Mouse (Mus musculus) adrenal gland, postnatal 10 days (tissue): ENCODE measurements around the gene Usp35. TPM values are rescaled to one million over a fixed set of nuclear protein-coding genes. Genes with fewer than 3 reads are reported as not detected.

ENCODE experiments used
- DNase-seq: peaks from one replicate; pipeline ENCODE4 v3.0.0; 2021; ENCODE audit warnings: mixed read lengths
- total RNA-seq, 2 experiments: library from RNA; stranded (reverse); gene quantifications; 2 replicates each; pipeline ENCODE4 v1.2.3; 2021

The Usp35 gene
- total RNA-seq, 2 experiments from 2014 or later: 3.6 to 7.1 TPM

DNA sequence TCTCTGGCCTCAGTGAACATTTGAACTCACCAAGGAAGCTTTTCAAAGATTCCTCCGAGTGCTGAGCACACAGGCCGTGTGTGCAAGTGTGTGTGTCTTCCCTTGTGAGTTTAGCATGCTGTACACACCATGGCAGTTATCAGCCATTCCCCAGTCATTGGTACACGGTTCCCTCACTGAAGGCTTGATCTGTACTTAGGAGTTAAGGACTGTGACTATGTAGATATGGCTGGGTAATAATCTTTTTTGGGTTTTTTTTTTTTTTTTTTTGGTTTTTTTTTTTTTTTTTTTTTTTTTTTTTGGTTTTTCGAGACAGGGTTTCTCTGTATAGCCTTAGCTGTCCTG, 15.0 kb upstream of the Usp35 start:
- DNase-seq: no peak

- no peak for DNase-seq
Observed at GRCm38 (mm10) chr7:97346111-97346821, 14.4 kb upstream of the Usp35 start.

GRCm38 (mm10) chr7:97345229-97345871, 13.5 kb upstream of the Usp35 start:
- DNase-seq: no peak

- DNase-seq: no peak
Observed at GRCm38 (mm10) chr7:97344655-97345054, 12.8 kb upstream of the Usp35 start.

DNA sequence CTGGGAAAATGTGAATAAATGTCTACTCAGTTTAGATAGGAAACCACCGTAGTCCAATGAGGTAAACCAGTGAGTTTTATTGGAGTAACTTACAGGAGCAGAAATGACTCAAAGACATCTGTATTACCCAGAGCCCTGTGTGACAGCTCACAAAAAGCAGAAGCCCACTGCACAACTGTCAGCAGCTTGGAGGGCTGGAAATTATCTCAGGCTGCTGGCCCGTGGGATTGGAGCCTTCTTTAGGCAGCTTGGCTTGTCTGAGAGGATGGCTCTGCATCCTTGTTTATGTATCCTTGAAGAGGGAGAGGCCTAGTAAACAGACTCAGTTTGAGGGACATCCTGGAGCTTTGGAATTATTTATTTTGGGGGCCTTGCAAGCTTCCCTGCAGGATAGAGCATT, 11.1 kb upstream of the Usp35 start:
- no peak for DNase-seq

- DNase-seq: no peak
Observed at GRCm38 (mm10) chr7:97340907-97341849, 9.4 kb upstream of the Usp35 start.

DNA sequence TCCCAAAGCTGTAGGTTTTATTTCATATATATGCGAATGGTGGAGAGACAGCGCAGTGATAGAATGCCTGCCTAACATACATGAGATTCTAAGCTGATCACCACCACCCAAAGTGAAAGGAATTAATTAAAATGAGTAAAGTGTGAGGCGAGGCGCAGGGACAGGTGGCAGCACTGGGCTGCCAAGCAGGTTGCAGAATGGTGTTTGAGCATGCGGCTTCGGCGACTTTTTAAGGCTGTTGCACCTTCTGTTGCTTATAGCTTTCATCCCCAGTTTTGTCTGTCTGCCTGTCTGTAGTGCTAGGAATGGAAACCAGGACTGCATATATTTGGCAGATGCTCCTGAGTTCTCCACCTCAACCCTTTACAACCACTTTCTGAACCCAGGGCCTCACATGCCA, 7.8 kb upstream of the Usp35 start:
- no peak for DNase-seq

- no peak for DNase-seq
Observed at GRCm38 (mm10) chr7:97338593-97338992, 6.8 kb upstream of the Usp35 start.

- no peak for DNase-seq
Observed at GRCm38 (mm10) chr7:97336678-97337077, 4.9 kb upstream of the Usp35 start.

DNA sequence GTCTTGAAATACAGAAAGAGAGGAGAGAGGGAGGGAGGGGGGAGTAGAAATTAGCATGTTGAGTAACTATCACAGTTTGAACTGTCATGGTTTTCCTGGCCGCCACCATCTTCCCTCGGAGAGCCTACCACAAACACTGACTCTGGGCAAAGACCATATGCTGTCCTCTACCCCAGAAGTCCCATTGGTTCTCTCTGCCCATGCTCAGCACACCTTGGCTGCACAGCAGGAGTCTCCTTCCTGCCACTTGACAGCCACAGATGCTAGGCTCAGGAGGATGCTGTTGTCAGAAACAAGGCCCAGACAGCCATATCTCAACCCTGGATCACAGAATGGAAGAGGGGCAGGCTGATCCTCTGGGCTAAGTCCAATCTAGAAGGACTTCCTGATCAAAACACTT, 2.6 kb upstream of the Usp35 start:
- no peak for DNase-seq

DNA sequence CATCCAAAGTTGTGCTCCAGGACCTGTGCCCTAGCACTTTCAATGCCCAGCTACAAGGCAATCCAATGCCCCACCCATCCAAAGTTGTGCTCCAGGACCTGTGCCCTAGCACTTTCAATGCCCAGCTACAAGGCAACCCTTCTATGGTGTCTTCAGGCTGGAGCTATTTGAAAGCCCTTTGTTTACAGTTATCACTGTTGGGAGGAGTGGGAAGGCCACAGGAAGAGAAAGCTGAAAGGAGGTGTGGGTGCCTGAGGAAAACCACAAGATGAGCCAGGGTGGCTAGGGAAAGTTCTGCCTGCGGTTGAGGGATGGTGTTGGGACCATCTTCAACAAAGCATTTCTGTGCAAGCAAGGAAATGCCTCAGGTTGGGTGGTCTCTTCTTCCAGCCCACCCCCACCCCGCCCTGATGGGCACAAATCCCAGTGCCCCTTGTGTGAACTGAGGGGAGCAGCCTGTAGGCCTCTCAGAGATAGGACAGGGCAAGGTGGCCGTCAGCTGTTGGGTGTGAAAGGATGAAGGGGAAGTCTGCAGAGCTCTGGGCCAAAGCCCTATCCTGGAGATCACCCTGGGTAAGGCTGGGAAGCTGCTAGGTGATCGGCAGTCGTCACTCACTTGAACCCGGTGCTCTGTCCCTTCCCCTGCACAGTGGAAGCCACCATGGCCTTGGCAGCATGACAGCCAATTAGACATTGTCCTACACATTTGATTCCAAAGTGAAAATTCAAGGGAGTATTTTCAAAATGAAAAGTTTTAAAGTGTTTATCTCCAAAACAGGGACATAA, 1.5 kb upstream of the Usp35 start:
- DNase-seq: no peak

DNA sequence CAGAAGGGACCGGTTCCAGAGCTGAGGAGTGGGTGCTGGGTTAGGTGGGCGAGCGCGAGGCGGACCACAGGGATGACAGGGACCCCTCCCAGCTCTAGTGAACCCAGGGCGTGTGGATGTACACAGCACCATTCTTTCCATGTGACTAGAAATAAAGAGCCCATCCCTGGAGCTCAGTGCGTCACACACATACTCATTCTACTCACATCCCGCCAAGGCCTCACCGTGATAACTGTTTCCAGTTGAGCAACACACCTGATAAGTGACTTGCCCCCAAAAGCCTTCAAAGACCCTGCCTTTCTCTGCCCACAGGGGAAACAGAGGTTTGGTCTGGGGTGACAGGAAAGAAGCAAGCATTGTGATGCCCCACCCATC, 834 bp upstream of the Usp35 start:
- no peak for DNase-seq

GRCm38 (mm10) chr7:97330931-97331645, 732 bp downstream of the Usp35 start:
- DNase-seq: peak; percentile 19

DNA sequence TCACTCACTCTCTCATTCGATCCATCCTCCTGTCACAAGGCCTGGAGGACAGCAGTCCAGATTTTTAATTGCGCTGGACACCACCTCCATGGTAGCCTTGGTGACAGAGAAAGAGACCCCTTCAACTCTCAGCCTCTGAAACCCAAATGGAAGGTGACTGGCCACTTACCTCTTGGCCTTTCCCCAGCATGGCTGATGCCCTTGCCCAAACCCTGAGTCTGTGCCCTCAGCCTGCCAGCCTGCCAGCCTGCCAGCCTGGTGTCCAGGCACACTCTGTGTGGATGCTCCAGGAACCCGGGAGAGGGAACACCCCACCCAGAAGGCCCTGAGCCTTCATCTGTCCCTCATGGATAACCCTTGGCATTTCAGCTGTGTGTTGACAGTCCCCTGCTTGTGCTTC, 2.1 kb downstream of the Usp35 start:
- no peak for DNase-seq

DNA sequence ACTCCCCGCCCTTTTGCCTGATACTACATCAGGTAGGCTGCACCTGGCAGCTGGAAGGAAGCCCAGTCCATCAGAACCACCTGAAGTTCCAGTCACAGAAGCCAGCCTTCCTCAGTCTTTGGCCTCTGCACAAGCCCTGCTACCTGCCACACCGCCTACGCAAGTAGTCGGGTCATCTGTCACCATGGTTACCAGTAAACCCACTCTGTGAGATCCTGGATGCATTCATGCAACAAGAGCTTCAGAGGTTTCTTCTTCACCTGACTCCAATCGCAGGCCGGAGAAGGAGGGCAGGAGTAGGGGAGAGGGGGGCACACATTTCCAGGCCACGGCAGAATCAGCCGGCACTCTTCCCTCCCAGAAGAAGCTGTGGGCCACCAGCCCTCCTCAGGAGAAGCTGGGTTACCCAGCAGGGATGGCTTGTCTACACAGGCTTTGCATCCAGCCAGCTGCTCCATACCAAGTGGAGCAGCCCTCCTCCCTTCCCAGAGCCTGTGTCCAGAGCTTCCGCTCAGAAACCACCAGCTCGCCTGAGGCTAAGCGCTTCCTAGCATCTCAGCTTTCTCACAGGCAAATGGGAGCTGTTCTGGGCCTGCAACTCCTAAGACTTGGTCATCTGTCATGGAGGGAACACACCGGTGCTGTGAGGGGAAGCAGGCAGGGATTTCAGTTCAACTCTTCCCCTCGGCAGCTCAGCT, 2.8 kb downstream of the Usp35 start:
- no peak for DNase-seq

DNA sequence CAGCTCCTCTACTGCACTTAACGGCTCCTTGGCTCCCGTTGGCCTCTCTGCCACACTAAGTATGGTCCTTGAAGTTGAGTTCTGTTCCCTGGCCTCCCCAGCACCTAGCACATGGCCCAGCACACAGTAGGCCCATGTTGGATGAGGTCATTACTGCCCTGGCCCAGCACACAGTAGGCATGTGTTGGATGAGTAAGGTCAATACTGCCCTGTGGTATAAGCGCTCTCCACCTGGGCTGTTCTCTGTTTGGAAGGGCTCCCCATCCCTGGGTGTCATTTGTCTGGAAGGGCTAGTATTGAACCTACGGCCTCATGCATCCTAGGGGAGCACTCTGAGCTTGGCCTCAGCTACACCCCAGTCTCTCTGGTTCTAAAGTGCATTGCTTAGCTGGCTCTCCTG, 4.4 kb downstream of the Usp35 start:
- DNase-seq: no peak

GRCm38 (mm10) chr7:97325156-97325985, 6.4 kb downstream of the Usp35 start:
- DNase-seq: no peak

DNA sequence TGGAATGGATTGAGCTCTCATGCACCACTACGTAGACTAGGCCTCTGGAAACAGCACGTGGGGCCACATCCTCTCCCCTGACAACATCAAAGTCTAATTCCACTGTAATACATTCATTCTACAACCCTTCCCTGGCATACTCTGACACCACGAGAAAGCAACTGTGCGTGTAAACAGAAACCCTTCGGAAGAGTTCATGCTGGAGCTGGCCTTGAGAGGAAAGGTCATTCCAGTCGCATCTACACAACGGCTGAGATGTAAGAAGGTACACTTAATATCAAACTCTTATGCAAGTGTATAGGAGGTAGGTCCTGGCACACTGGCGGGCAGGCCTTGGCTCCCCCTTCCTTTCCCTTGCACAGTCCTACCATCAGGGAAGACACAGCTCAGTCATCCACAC, 7.5 kb downstream of the Usp35 start:
- DNase-seq: no peak

DNA sequence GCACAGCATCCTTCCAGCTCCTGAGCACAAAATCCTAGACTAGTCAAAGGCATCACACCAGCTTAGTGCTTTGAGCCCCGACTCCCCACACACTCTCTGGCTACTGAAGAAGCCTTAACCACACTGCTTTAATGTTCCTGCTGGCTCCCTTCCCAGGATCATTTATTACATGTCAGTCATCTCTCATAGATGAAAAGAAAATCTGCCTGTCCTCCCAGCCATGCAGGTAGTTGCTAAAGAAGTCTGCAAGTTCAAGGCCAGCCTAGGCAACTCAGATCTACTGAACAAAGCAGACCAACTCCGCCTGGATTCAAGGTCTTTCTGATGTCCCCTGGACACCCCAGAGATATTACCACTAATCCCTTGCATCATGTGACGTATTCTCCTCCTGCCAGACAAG, 14.1 kb downstream of the Usp35 start:
- DNase-seq: peak; percentile 44

DNA sequence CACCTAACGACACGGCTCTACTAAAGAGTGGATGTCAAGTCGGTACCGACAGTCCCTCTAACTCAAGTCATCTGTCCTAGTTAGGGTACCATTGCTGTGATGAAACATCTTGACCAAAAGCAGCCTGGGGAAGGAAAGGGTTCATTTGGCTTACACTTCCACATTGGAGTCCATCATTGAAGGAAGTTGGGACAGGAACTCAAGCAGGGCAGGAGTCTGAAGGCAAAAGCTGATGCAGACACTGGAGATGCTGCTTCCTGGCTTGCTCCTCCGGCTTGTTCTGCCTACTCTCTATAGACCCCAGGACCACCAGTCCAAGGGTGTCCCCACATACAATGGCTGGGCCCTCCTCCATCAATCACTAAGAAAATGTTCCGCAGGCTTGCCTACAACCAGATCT, 16.2 kb downstream of the Usp35 start:
- no peak for DNase-seq
